Mouse (Mus musculus) testis, adult 2 months (tissue): ENCODE results near the gene Apol6.

Experiments used
- CTCF ChIP-seq: fragments of 200-500 bp; IDR thresholded peaks from 2 replicates; pipeline ENCODE4 v1.5.1; 2012; ENCODE audit warnings: low read depth, mild to moderate bottlenecking, inconsistent platforms, low read length, moderate library complexity; ENCODE audit not compliant: control insufficient read depth, insufficient read depth, insufficient replicate concordance
- POLR2A ChIP-seq: fragments of 200-500 bp; IDR thresholded peaks from 2 replicates; pipeline ENCODE4 v1.6.1; 2012; ENCODE audit warnings: low read depth, mild to moderate bottlenecking, inconsistent platforms, low read length, moderate library complexity; ENCODE audit not compliant: control insufficient read depth

DNA sequence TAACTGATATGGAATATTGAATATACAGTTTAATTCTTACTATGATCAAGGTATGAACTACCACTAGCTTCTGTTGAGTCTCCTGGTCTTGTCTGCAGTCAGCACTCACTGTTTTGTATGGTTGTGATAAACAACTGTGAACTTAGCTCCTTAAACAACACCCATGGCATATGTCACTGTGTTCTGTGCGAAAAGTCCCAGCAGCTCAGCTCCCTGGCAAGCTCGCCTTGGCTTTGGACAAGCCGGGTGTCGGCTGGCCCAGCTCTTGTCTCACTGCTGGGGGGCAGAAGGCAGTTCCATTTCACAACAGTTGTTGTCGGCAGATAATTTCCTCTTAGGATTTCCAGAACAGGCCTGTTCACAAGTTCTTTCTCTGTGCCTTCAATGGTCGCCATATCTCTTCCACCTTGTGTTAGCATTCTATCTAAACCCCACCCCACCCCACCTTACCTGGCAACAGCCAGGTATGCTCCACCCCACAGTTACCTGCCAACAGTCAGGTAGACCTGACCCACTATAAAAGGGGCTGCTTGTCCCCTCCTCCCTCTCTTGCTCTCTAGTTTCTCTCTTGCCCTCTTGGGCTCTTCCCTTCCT is 20.8 kb downstream of the Apol6 start:
- TF ChIP-seq POLR2A (no peak), CTCF (no peak)
